Mouse (Mus musculus): Measurements from ENCODE around the gene Chil3. TPM values are rescaled to one million over a fixed set of nuclear protein-coding genes. Genes with fewer than 3 reads are reported as not detected.
A peak's percentile ranks its signal among the peaks of the same experiment; 100 is the strongest.

Gene Chil3
- polyA plus RNA-seq, 1 experiment from 2014 or later: not detected

DNA sequence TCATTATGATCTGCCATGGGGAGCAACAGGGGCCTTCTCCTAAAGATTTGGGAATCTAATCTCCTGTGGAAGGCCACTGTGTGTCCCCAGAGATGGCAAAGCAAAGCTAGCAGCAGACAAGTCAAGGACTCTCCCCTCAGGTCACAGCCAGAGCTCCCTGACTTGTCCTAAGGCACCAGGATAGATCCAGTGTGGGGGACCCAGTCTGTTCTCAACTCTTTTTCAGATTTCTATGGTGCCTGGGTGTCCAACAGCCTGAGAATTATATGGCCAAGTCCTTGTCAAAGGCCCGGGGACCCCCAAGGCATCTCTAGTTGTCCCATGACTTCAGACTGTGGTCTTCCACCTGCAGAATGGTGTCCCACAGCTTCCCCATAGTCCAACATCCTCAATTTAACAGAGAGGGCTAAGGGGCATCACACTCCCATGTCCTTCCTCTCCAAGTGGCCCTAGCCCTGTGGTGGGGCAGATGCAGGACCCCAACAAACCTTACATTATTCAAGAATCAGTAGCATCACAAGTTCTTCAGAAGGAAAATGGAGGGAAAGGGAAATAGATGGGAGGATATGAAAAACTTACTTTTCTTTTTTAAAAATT lies 3.9 kb upstream of the Chil3 start:
- no peak overlapping the region for H3K4me2 ChIP-seq (ENCODE audit: low read length)
- no peaks in the 10 kb centered on the region for H3K36me3 ChIP-seq (ENCODE audit: control insufficient read depth, insufficient read depth, low read length)
- no peaks in the 10 kb centered on the region for H3K9me3 ChIP-seq (ENCODE audit: control insufficient read depth, low read length)
- no peaks in the 10 kb centered on the region for H3K27me3 ChIP-seq (ENCODE audit: control insufficient read depth, insufficient read depth, low read length)
- no peaks in the 10 kb centered on the region for H3K4me1 ChIP-seq (ENCODE audit: control insufficient read depth, insufficient read depth, low read length)
- no peak for DNase-seq
- peak; percentile 48; the same call in 1 of the 2 replicates for ATAC-seq (ENCODE audit: low FRiP score, low TSS enrichment)
- 93% methylated on average over 1 of the region's 1 CpGs for WGBS
- H3K4me3 ChIP-seq (replicated peaks; ENCODE audit: low read depth, low read length): no peak overlapping the region
- no peak overlapping the region for H3K9ac ChIP-seq (replicated peaks; ENCODE audit: low read length)
- H3K27ac ChIP-seq (replicated peaks; ENCODE audit: low read depth, low read length): no peak overlapping the region

- H3K4me3 ChIP-seq (replicated peaks; ENCODE audit: low read depth, low read length): no peak overlapping the region
- DNase-seq (no peak), ATAC-seq (ENCODE audit: low FRiP score, low TSS enrichment) (no peak)
- H3K4me2 ChIP-seq (ENCODE audit: low read length): no peak overlapping the region
- no peaks in the 10 kb centered on the region for H3K36me3 ChIP-seq (ENCODE audit: control insufficient read depth, insufficient read depth, low read length)
- 72% methylated on average over 1 of the region's 1 CpGs for WGBS
- H3K4me1 ChIP-seq (ENCODE audit: control insufficient read depth, insufficient read depth, low read length): no peaks in the 10 kb centered on the region
- H3K9me3 ChIP-seq (ENCODE audit: control insufficient read depth, low read length): no peaks in the 10 kb centered on the region
- no peak overlapping the region for H3K9ac ChIP-seq (replicated peaks; ENCODE audit: low read length)
- no peak overlapping the region for H3K27ac ChIP-seq (replicated peaks; ENCODE audit: low read depth, low read length)
- no peaks in the 10 kb centered on the region for H3K27me3 ChIP-seq (ENCODE audit: control insufficient read depth, insufficient read depth, low read length)
These were observed 3.2 kb upstream of the Chil3 start for GRCm38 (mm10) chr3:106170522-106171053.

GRCm38 (mm10) chr3:106154413-106154812 lies 13.0 kb downstream of the Chil3 start:
- ATAC-seq (ENCODE audit: low FRiP score, low TSS enrichment): peak; percentile 16; the same call in 1 of the 2 replicates
- H3K36me3 ChIP-seq (ENCODE audit: control insufficient read depth, insufficient read depth, low read length): no peaks in the 10 kb centered on the region
- H3K27me3 ChIP-seq (ENCODE audit: control insufficient read depth, insufficient read depth, low read length): no peaks in the 10 kb centered on the region
- no peak overlapping the region for H3K27ac ChIP-seq (replicated peaks; ENCODE audit: low read depth, low read length)
- H3K4me1 ChIP-seq (ENCODE audit: control insufficient read depth, insufficient read depth, low read length): no peaks in the 10 kb centered on the region
- DNase-seq: no peak
- no peak overlapping the region for H3K9ac ChIP-seq (replicated peaks; ENCODE audit: low read length)
- WGBS: 87% methylated on average over 2 of the region's 2 CpGs
- H3K9me3 ChIP-seq (ENCODE audit: control insufficient read depth, low read length): no peaks in the 10 kb centered on the region
- H3K4me3 ChIP-seq (replicated peaks; ENCODE audit: low read depth, low read length): no peak overlapping the region
- H3K4me2 ChIP-seq (ENCODE audit: low read length): no peak overlapping the region

DNA sequence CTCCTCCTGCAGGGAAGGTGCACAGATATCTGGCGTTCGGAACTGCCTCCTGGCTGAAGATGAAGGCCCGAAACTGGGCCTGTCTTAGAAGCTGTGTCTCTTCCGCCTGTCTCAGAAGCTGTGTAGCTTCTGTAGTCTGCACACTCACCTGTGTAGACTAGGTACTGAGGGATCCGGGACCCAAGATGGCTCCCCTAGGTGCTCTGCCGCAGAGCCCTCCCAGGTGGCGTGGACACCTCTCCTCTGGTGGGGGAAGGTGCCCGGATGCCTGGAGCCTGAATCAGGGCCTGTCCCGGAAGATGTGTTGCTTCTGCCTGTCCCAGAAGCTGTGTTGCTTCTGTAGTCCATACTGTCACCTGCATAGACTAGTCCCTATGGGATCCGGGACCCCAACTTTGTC lies 23.3 kb downstream of the Chil3 start:
- Histone ChIP-seq H3K9me3 (ENCODE audit: control insufficient read depth, low read length) (no peaks in the 10 kb centered on the region), H3K27me3 (ENCODE audit: control insufficient read depth, insufficient read depth, low read length) (no peaks in the 10 kb centered on the region), H3K9ac (replicated peaks; ENCODE audit: low read length) (no peak overlapping the region), H3K4me2 (ENCODE audit: low read length) (no peak overlapping the region), H3K36me3 (ENCODE audit: control insufficient read depth, insufficient read depth, low read length) (no peaks in the 10 kb centered on the region), H3K4me1 (ENCODE audit: control insufficient read depth, insufficient read depth, low read length) (no peaks in the 10 kb centered on the region), H3K4me3 (replicated peaks; ENCODE audit: low read depth, low read length) (no peak overlapping the region), H3K27ac (replicated peaks; ENCODE audit: low read depth, low read length) (no peak overlapping the region)
- WGBS: 94% methylated on average over 10 of the region's 10 CpGs
- ATAC-seq (ENCODE audit: low FRiP score, low TSS enrichment): peak; percentile 39; the same call in 1 of the 2 replicates
- no peak for DNase-seq

GRCm38 (mm10) chr3:106131690-106132089 lies 35.7 kb downstream of the Chil3 start:
- H3K9me3 ChIP-seq (ENCODE audit: control insufficient read depth, low read length): 0 out of 2 replicates have a peak, but pooled peaks cover 3% of the 10 kb centered on the region
- no peaks in the 10 kb centered on the region for H3K27me3 ChIP-seq (ENCODE audit: control insufficient read depth, insufficient read depth, low read length)
- no peak overlapping the region for H3K4me2 ChIP-seq (ENCODE audit: low read length)
- no peaks in the 10 kb centered on the region for H3K36me3 ChIP-seq (ENCODE audit: control insufficient read depth, insufficient read depth, low read length)
- H3K4me3 ChIP-seq (replicated peaks; ENCODE audit: low read depth, low read length): no peak overlapping the region
- H3K4me1 ChIP-seq (ENCODE audit: control insufficient read depth, insufficient read depth, low read length): no peaks in the 10 kb centered on the region
- no peak overlapping the region for H3K27ac ChIP-seq (replicated peaks; ENCODE audit: low read depth, low read length)
- DNase-seq (peak; percentile 30), ATAC-seq (ENCODE audit: low FRiP score, low TSS enrichment) (peak; percentile 25; the same call in 1 of the 2 replicates)
- 83% methylated on average over 5 of the region's 5 CpGs for WGBS
- H3K9ac ChIP-seq (replicated peaks; ENCODE audit: low read length): no peak overlapping the region

DNA sequence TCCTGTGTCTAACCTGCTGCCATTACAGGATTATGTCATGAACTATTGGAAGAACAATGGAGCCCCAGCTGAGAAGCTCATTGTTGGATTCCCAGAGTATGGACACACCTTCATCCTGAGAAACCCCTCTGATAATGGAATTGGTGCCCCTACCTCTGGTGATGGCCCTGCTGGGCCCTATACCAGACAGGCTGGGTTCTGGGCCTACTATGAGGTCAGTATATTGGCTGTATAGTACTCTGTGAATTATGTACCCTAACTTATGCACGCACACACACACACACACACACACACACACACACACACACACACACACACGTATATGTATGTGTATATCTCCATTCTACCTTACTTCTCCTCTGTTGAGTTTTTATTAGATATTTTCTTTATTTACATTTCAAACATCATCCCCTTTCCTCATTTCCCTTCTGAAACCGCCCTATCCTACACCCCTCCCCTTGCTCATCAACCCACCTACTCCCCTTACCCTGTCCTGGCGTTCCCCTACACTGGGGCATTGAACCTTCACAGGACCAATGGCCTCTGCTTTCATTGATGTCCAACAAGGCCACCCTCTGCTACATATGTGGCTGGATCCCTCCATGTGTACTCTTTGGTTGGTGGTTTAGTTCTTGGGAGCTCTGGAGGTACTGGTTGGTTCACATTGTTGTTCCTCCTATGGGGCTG lies 38.4 kb downstream of the Chil3 start:
- Histone ChIP-seq H3K4me3 (replicated peaks; ENCODE audit: low read depth, low read length) (no peak overlapping the region), H3K27me3 (ENCODE audit: control insufficient read depth, insufficient read depth, low read length) (no peaks in the 10 kb centered on the region), H3K36me3 (ENCODE audit: control insufficient read depth, insufficient read depth, low read length) (no peaks in the 10 kb centered on the region), H3K27ac (replicated peaks; ENCODE audit: low read depth, low read length) (no peak overlapping the region), H3K9me3 (ENCODE audit: control insufficient read depth, low read length) (peaks cover 8% of the 10 kb centered on the region; the same call in 1 of the 2 replicates), H3K4me1 (ENCODE audit: control insufficient read depth, insufficient read depth, low read length) (no peaks in the 10 kb centered on the region), H3K9ac (replicated peaks; ENCODE audit: low read length) (no peak overlapping the region), H3K4me2 (ENCODE audit: low read length) (no peak overlapping the region)
- ATAC-seq (ENCODE audit: low FRiP score, low TSS enrichment): peak; percentile 26; the same call in 1 of the 2 replicates
- DNase-seq: no peak
- WGBS: 75% methylated on average over 4 of the region's 4 CpGs

DNA sequence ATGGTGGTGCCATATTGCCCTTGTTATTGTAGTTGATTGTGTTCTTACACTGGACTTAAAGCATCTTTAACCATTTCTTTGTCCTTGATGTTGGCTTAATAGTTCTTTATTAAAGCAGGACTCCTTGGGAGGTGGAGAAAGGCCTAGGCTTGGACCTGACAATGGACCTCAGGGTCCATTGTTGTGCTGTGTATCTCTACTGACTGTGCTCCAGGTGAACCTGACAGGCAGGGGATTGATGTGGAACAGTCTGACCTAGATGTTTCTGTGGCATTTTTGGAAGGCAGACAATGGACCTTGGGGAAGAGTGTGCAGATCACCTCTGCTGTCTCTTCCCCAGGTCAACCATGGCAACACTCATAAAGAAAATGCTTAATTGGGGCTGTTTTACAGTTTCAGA lies 40.4 kb downstream of the Chil3 start:
- Histone ChIP-seq H3K27me3 (ENCODE audit: control insufficient read depth, insufficient read depth, low read length) (no peaks in the 10 kb centered on the region), H3K9me3 (ENCODE audit: control insufficient read depth, low read length) (peaks cover 9% of the 10 kb centered on the region; the same call in 1 of the 2 replicates), H3K27ac (replicated peaks; ENCODE audit: low read depth, low read length) (no peak overlapping the region), H3K36me3 (ENCODE audit: control insufficient read depth, insufficient read depth, low read length) (no peaks in the 10 kb centered on the region), H3K4me2 (ENCODE audit: low read length) (no peak overlapping the region), H3K9ac (replicated peaks; ENCODE audit: low read length) (no peak overlapping the region), H3K4me3 (replicated peaks; ENCODE audit: low read depth, low read length) (no peak overlapping the region), H3K4me1 (ENCODE audit: control insufficient read depth, insufficient read depth, low read length) (no peaks in the 10 kb centered on the region)
- DNase-seq (no peak), ATAC-seq (ENCODE audit: low FRiP score, low TSS enrichment) (no peak)

DNA sequence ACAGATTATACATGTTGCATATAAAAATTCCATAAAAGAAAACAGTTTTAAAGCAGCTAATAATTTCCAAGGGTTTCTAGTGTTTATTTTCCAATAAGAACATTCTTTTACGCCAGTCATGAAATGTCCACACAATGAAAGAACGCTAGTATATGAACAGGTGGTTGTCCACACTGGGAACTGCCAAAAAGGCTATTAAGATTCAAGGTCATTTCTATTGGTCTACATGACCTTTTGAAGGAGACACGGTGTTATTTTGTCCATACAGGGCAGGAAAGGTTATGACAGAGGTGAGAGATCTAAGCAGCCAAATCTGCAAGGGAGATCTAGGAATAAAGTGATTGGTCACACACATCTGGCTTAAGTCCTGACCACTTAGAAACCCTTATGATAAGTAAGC lies 54.4 kb downstream of the Chil3 start, which contains the start of gene Chia1:
TSS of gene Chia1 (plus strand) at position 301 of the 400 bp plus-strand sequence.
- H3K9me3 ChIP-seq (ENCODE audit: control insufficient read depth, low read length): no peaks in the 10 kb centered on the region
- H3K4me3 ChIP-seq (replicated peaks; ENCODE audit: low read depth, low read length): no peak within 1 kb of the TSS
- no peaks in the 10 kb centered on the region for H3K4me1 ChIP-seq (ENCODE audit: control insufficient read depth, insufficient read depth, low read length)
- DNase-seq (no peak), ATAC-seq (ENCODE audit: low FRiP score, low TSS enrichment) (no peak)
- WGBS: 81% methylated on average over 3 of the region's 3 CpGs
- H3K27me3 ChIP-seq (ENCODE audit: control insufficient read depth, insufficient read depth, low read length): no peaks in the 10 kb centered on the region
- H3K9ac ChIP-seq (replicated peaks; ENCODE audit: low read length): no peak within 1 kb of the TSS
- H3K4me2 ChIP-seq (ENCODE audit: low read length): no peak within 1 kb of the TSS
- H3K27ac ChIP-seq (replicated peaks; ENCODE audit: low read depth, low read length): no peak within 1 kb of the TSS
- H3K36me3 ChIP-seq (ENCODE audit: control insufficient read depth, insufficient read depth, low read length): no peaks in the 10 kb centered on the region

All from midbrain, embryonic 14.5 days (tissue).